Mouse (Mus musculus) Patski (cell line): ENCODE results near the gene Rap1gap2. TPM values are rescaled to one million over a fixed set of nuclear protein-coding genes. Genes with fewer than 3 reads are reported as not detected.

Experiments used
- ATAC-seq: fragments of 100-300 bp; one replicate; pipeline ENCODE4 v1.8.0; 2021
- CTCF ChIA-PET: fragments of 350-600 bp; sonication (Branson Sonifier 250); formaldehyde crosslinking; loops from one replicate; lab custom pipeline; 2022; ENCODE audit warnings: inconsistent platforms; lab: Charles Lee
- POLR2A ChIA-PET: fragments of 350-600 bp; sonication (Branson Sonifier 250); formaldehyde crosslinking; loops from one replicate; lab custom pipeline; 2022; ENCODE audit warnings: antibody characterized with exemption, inconsistent platforms; lab: Charles Lee
- DNase-seq: peaks from one replicate; pipeline ENCODE4 v3.0.0-alpha.2; 2011; ENCODE audit warnings: low read depth, low spot score
- H3K27me3 ChIP-seq: fragments of 371-371 bp; one replicate; pipeline ENCODE4 v1.5.1; 2021
- CTCF ChIP-seq: fragments of 100-300 bp; IDR thresholded peaks from one replicate; pipeline ENCODE4 v1.5.1; 2021
- in situ Hi-C: fragments of 300-500 bp; cut with MboI; formaldehyde crosslinking; loops from 3 replicates; pipeline ENCODE4 v1.11.1; 2018; ENCODE audit warnings: low pct_unique_long_range_greater_than_20kb, mixed read lengths
- polyA plus RNA-seq: library from polyadenylated mRNA; unstranded; gene quantifications from one replicate; pipeline ENCODE4 v1.2.3, GENCODE M21; 2021

Rap1gap2 gene
- polyA plus RNA-seq, 1 experiment from 2014 or later, result 21.1 TPM

- TF ChIP-seq CTCF, result no peak
- no peaks in the 10 kb centered on the region for H3K27me3 ChIP-seq
- in situ Hi-C loops, result no loop called here
- DNase-seq (no peak), ATAC-seq (no peak)
- POLR2A ChIA-PET, result interaction anchor here (0.8 kb wide), 1 partner anchor 19 kb away, joined by 4 read pairs; no protein-coding TSS in a partner anchor
- CTCF ChIA-PET, result interaction anchor here (1.2 to 1.7 kb wide), 2 partner anchors 17 to 29 kb away, joined by 3 to 9 read pairs; no protein-coding TSS in a partner anchor
Observed at GRCm38 (mm10) chr11:74575940-74576339, 34.8 kb downstream of the Rap1gap2 start.

GRCm38 (mm10) chr11:74574768-74575434 is 35.8 kb downstream of the Rap1gap2 start:
- ATAC-seq (no peak), DNase-seq (peak; percentile 91)
- CTCF ChIA-PET, result interaction anchor here (0.8 to 1.9 kb wide), 4 partner anchors 15 to 60 kb away, joined by 3 to 9 read pairs (median 4); no protein-coding TSS in a partner anchor
- in situ Hi-C loops, result no loop called here
- no peaks in the 10 kb centered on the region for H3K27me3 ChIP-seq
- POLR2A ChIA-PET, result interaction anchor here (1.0 kb wide), 1 partner anchor 18 kb away, joined by 3 read pairs; no protein-coding TSS in a partner anchor
- TF ChIP-seq CTCF, result no peak

GRCm38 (mm10) chr11:74572459-74573061 is 38.2 kb downstream of the Rap1gap2 start:
- peak; percentile 34 for ATAC-seq
- peak; percentile 71 for DNase-seq
- CTCF ChIA-PET, result interaction anchor here (0.7 to 1.3 kb wide), 2 partner anchors 13 to 1971 kb away, joined by 3 read pairs; no protein-coding TSS in a partner anchor

GRCm38 (mm10) chr11:74569735-74570134 is 41.0 kb downstream of the Rap1gap2 start:
- in situ Hi-C loops, result no loop called here
- POLR2A ChIA-PET, result no interaction called here
- H3K27me3 ChIP-seq, result no peaks in the 10 kb centered on the region
- CTCF ChIA-PET, result interaction anchor here (0.8 kb wide), 1 partner anchor 10 kb away, joined by 3 read pairs; no protein-coding TSS in a partner anchor
- TF ChIP-seq CTCF, result no peak
- DNase-seq, result no peak
- ATAC-seq, result no peak

More at GRCm38 (mm10) chr11:74572459-74573061, 38.2 kb downstream of the Rap1gap2 start:
- POLR2A ChIA-PET, result no interaction called here
- in situ Hi-C loops, result no loop called here
- TF ChIP-seq CTCF, result no peak
- no peaks in the 10 kb centered on the region for H3K27me3 ChIP-seq

GRCm38 (mm10) chr11:74568463-74568862 is 42.3 kb downstream of the Rap1gap2 start:
- in situ Hi-C loops, result no loop called here
- TF ChIP-seq CTCF, result no peak
- no peaks in the 10 kb centered on the region for H3K27me3 ChIP-seq
- POLR2A ChIA-PET, result interaction anchor here (0.6 to 0.7 kb wide), 2 partner anchors 35 to 1243 kb away, joined by 3 to 5 read pairs; no protein-coding TSS in a partner anchor
- CTCF ChIA-PET, result no interaction called here
- DNase-seq (no peak), ATAC-seq (no peak)

GRCm38 (mm10) chr11:74568004-74568403 is 42.7 kb downstream of the Rap1gap2 start:
- ATAC-seq, result no peak

GRCm38 (mm10) chr11:74566326-74566874 is 44.3 kb downstream of the Rap1gap2 start:
- ChIA-PET POLR2A (interaction anchor here (1.4 kb wide), 1 partner anchor 10 kb away, joined by 4 read pairs; no protein-coding TSS in a partner anchor), CTCF (no interaction called here)
- TF ChIP-seq CTCF, result no peak
- no peak for DNase-seq
- no peaks in the 10 kb centered on the region for H3K27me3 ChIP-seq
- ATAC-seq, result peak; percentile 89
- in situ Hi-C loops, result no loop called here

More at GRCm38 (mm10) chr11:74568004-74568403, 42.7 kb downstream of the Rap1gap2 start:
- DNase-seq, result no peak
- ChIA-PET POLR2A (interaction anchor here (0.6 to 0.7 kb wide), 2 partner anchors 35 to 1243 kb away, joined by 3 to 5 read pairs; no protein-coding TSS in a partner anchor), CTCF (no interaction called here)
- no peak for TF ChIP-seq CTCF
- no peaks in the 10 kb centered on the region for H3K27me3 ChIP-seq
- in situ Hi-C loops, result no loop called here

- in situ Hi-C loops, result no loop called here
- TF ChIP-seq CTCF, result no peak
- no peak for ATAC-seq
- ChIA-PET CTCF (no interaction called here), POLR2A (no interaction called here)
- DNase-seq, result no peak
- H3K27me3 ChIP-seq, result no peaks in the 10 kb centered on the region
Observed at GRCm38 (mm10) chr11:74561392-74561791, 49.3 kb downstream of the Rap1gap2 start.

GRCm38 (mm10) chr11:74560600-74561227 is 50.0 kb downstream of the Rap1gap2 start:
- no peak for TF ChIP-seq CTCF
- ATAC-seq, result no peak
- in situ Hi-C loops, result no loop called here
- POLR2A ChIA-PET, result no interaction called here
- CTCF ChIA-PET, result interaction anchor here (1.4 to 1.6 kb wide), 3 partner anchors 10 to 74 kb away, joined by 3 to 8 read pairs (median 3); no protein-coding TSS in a partner anchor
- H3K27me3 ChIP-seq, result no peaks in the 10 kb centered on the region
- no peak for DNase-seq
